Mouse (Mus musculus): ENCODE data around the gene Ly6g6d. TPM values are rescaled to one million over a fixed set of nuclear protein-coding genes. Genes with fewer than 3 reads are reported as not detected.
"Not testable (repeated sequence)": the region's sequence is repeated elsewhere in the genome, so short reads cannot be mapped to it uniquely, and the experiment has no call there.

Gene Ly6g6d
- 1.5 and 2.3 TPM in 2 replicates for polyA plus RNA-seq (2015; fragmentation: Nextera tagmentation; extraction: Ambion mirVana)

DNA sequence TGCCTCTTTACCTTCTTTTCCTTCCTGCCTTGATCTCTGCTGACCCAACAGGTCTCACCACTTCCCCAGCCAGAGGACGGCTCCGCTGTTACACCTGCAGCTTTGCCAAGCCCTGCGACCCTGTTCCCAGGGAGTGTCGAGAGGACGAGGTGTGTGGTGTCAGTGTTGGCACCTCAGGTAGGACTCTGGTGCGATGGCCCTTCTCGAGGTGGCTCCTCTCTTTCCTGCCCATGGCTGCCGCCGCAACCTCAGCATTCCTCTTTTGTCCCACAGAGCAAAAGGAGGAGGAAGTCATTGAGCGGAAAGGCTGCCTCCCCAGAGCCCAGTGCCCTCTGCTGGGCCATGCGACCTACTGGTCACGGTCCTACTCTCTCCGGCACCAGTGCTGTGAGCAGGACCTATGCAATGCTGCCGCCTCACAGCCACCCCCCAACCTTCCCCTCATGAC lies at the start of gene Ly6g6d:
Gene Ly6g6d, minus strand, starts transcription at position 280 of the 448 bp plus-strand sequence.
- Histone ChIP-seq H3K4me2 (replicated peaks) (peak within 1 kb of the TSS; percentile 34), H3K27ac (replicated peaks) (peak within 1 kb of the TSS; percentile 51), H3K9me3 (replicated peaks) (no peaks in the 10 kb centered on the region), H3K9ac (no peak within 1 kb of the TSS), H3K36me3 (no peaks in the 10 kb centered on the region), H3K27me3 (no peaks in the 10 kb centered on the region), H3K4me1 (peaks cover 25% of the 10 kb centered on the region), H3K4me3 (replicated peaks) (peak within 1 kb of the TSS; percentile 10; the same call in 1 of the 2 replicates)
- 16% methylated on average over 14 of the region's 14 CpGs for WGBS
- ATAC-seq (ENCODE audit: insufficient number of reproducible peaks, low FRiP score, low TSS enrichment, low read depth) = no peak

DNA sequence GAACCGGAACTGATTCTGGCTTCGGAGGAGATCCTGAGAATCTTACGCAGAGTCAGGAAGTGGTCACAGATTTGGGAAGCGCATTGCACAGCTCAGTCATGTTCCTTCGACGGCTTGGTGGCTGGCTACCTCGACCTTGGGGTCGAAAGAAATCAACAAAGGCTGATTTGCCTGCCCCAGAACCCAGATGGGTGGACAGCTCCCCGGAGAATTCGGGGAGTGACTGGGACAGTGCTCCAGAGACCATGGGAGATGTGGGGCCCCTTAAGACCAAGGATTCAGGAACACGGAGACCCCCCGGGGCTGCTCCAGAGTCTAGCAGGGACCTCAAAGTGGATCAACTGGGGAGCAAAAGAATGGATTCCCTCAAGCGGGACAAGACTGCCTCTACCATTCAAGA lies 49.2 kb upstream of the Ly6g6d start:
- ATAC-seq (ENCODE audit: insufficient number of reproducible peaks, low FRiP score, low TSS enrichment, low read depth) = no peak
- peaks cover 16% of the 10 kb centered on the region for H3K36me3 ChIP-seq
- peaks cover 38% of the 10 kb centered on the region for H3K4me1 ChIP-seq
- H3K27ac ChIP-seq (replicated peaks) = peak overlapping the region; percentile 89
- H3K4me3 ChIP-seq (replicated peaks) = peak overlapping the region; percentile 63
- H3K4me2 ChIP-seq (replicated peaks) = peak overlapping the region; percentile 71
- H3K27me3 ChIP-seq = no peaks in the 10 kb centered on the region
- no peaks in the 10 kb centered on the region for H3K9me3 ChIP-seq (replicated peaks)
- WGBS = 70% methylated on average over 13 of the region's 13 CpGs
- H3K9ac ChIP-seq = peak overlapping the region; percentile 73

DNA sequence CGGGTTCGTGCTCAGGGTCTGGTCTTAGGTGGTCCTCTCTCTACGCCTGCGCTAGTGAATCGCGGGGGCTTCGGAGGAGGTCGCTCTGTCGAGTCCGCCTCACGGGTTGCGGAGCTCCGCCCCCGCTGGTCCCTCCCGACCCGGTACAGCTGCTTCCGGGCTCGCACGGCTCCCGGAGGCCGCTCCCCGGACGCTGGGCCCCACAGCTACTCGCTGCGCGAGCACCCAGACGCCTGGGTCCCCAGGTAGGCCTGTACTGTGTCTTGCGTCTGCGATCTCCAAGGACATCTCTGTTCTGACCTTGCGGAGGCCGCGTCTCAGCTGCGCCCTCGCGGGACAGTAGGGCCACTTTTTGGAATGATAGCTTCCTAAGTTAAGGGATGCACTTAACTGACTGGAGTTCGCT lies 48.3 kb upstream of the Ly6g6d start, which contains the start of gene D17H6S53E:
Gene D17H6S53E, plus strand, starts transcription at position 168 of the 406 bp plus-strand sequence.
- Histone ChIP-seq H3K9ac (peak within 1 kb of the TSS; percentile 73), H3K4me1 (peaks cover 40% of the 10 kb centered on the region), H3K27ac (replicated peaks) (peak within 1 kb of the TSS; percentile 89), H3K9me3 (replicated peaks) (no peaks in the 10 kb centered on the region), H3K4me2 (replicated peaks) (peak within 1 kb of the TSS; percentile 71), H3K27me3 (no peaks in the 10 kb centered on the region), H3K4me3 (replicated peaks) (peak within 1 kb of the TSS; percentile 63), H3K36me3 (peaks cover 16% of the 10 kb centered on the region)
- under 1% methylated on average over 36 of the region's 36 CpGs for WGBS
- peak; percentile 56 for ATAC-seq (ENCODE audit: insufficient number of reproducible peaks, low FRiP score, low TSS enrichment, low read depth)

DNA sequence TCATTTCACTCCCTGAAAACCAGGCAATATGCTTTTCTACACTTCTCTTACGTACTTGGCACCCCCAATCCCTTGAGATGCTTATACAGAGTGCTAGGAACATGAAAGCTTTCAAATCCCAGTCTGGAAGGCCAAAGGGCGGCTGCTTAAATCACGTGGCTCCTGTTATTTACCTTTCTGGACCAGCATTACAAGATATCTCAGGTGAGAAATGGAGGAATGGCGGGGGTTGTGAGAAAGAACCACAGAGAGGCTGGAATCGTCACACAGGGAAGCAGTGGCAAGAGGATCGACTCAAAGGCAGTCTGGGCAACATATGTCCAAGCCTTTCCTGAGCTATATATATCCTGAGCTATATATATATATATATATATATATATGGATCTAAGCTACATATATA lies 47.7 kb upstream of the Ly6g6d start:
- peak overlapping the region; percentile 73 for H3K9ac ChIP-seq
- H3K4me1 ChIP-seq = peaks cover 41% of the 10 kb centered on the region
- H3K36me3 ChIP-seq = peaks cover 13% of the 10 kb centered on the region
- WGBS = 22% methylated on average over 6 of the region's 6 CpGs
- no peaks in the 10 kb centered on the region for H3K27me3 ChIP-seq
- H3K27ac ChIP-seq (replicated peaks) = peak overlapping the region; percentile 89
- H3K9me3 ChIP-seq (replicated peaks) = no peaks in the 10 kb centered on the region
- no peak for ATAC-seq (ENCODE audit: insufficient number of reproducible peaks, low FRiP score, low TSS enrichment, low read depth)
- peak overlapping the region; percentile 63 for H3K4me3 ChIP-seq (replicated peaks)
- peak overlapping the region; percentile 71 for H3K4me2 ChIP-seq (replicated peaks)

DNA sequence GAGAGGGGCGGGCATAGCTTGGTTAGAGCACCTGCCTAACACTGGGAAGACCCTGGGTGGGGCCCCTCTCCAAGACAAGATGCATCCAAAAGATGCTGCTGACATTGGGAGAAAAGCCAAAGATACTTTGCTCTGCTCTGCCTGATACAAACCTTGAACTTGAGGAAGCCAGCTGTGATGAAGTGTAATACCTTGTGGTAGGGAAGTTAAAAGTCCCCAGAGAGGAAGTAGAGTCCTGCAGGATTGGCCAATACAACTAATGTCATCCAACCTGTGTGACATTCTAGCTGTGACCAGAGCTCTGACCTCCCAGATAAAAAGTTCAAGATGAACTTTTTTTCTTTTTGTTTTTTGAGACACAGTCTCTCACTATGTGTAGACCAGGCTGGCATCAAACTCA lies 47.2 kb upstream of the Ly6g6d start:
- peak overlapping the region; percentile 89; the same call in 1 of the 2 replicates for H3K27ac ChIP-seq (replicated peaks)
- no peak overlapping the region for H3K4me3 ChIP-seq (replicated peaks)
- no peaks in the 10 kb centered on the region for H3K9me3 ChIP-seq (replicated peaks)
- H3K4me2 ChIP-seq (replicated peaks) = no peak overlapping the region
- H3K27me3 ChIP-seq = no peaks in the 10 kb centered on the region
- no peak overlapping the region for H3K9ac ChIP-seq
- peaks cover 8% of the 10 kb centered on the region for H3K36me3 ChIP-seq
- 82% methylated on average over 1 of the region's 1 CpGs for WGBS
- peaks cover 46% of the 10 kb centered on the region for H3K4me1 ChIP-seq
- no peak for ATAC-seq (ENCODE audit: insufficient number of reproducible peaks, low FRiP score, low TSS enrichment, low read depth)

DNA sequence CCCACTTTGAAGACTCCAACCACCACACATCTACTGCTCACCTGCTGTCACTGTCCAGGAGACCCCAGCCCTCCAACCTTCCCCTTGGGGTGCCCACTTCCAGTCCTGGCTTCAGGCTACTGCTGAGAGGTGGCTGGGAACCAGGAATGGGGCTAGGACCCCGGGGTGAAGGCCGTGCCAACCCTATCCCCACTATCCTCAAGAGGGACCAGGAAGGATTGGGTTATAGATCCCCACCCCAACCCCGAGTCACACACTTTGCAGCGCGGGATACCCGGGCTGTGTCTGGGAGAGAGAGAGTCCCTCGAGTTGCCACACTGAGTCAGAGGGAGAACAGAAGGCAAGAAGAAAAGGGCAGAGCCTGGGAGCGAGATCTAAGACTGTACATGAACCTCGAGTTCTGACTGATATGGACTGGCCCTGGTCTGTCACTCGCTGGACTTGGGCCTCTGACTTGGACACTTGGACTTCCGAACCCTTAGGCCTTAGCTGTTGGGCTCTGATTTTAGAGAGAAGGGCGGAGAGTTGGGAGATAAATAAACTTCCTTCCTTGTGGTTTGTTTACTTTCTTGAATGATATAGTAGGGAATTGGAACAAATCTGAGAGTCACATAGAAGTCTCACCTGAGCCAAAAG lies 46.5 kb upstream of the Ly6g6d start:
- H3K9me3 ChIP-seq (replicated peaks); H3K36me3 ChIP-seq; H3K27ac ChIP-seq (replicated peaks); H3K9ac ChIP-seq; H3K4me3 ChIP-seq (replicated peaks); H3K27me3 ChIP-seq; ATAC-seq (ENCODE audit: insufficient number of reproducible peaks, low FRiP score, low TSS enrichment, low read depth); H3K4me2 ChIP-seq (replicated peaks): not testable (repeated sequence)
- 93% methylated on average over 12 of the region's 12 CpGs for WGBS
- H3K4me1 ChIP-seq = peaks cover 52% of the 10 kb centered on the region

DNA sequence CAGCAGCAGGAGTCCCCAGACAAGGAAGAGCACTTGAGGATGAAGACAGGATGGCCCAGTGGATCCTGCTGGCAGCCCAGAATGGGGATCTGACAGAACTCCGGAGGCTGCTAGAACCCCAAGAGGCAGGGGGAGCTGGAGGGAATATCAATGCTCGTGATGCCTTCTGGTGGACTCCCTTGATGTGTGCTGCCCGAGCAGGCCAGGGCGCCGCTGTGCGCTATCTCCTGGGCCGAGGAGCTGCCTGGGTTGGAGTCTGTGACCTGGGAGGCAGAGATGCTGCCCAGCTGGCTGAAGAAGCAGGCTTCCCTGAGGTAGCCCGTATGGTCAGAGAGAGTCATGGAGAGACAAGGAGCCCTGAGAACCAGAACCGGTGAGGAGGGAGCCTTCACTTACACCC lies 45.4 kb upstream of the Ly6g6d start:
- not testable (repeated sequence) for ATAC-seq (ENCODE audit: insufficient number of reproducible peaks, low FRiP score, low TSS enrichment, low read depth); H3K4me3 ChIP-seq (replicated peaks); H3K9ac ChIP-seq; H3K9me3 ChIP-seq (replicated peaks); H3K27me3 ChIP-seq; H3K27ac ChIP-seq (replicated peaks); H3K4me2 ChIP-seq (replicated peaks)
- H3K36me3 ChIP-seq = peaks cover 18% of the 10 kb centered on the region
- peaks cover 49% of the 10 kb centered on the region for H3K4me1 ChIP-seq
- WGBS = 92% methylated on average over 9 of the region's 9 CpGs

DNA sequence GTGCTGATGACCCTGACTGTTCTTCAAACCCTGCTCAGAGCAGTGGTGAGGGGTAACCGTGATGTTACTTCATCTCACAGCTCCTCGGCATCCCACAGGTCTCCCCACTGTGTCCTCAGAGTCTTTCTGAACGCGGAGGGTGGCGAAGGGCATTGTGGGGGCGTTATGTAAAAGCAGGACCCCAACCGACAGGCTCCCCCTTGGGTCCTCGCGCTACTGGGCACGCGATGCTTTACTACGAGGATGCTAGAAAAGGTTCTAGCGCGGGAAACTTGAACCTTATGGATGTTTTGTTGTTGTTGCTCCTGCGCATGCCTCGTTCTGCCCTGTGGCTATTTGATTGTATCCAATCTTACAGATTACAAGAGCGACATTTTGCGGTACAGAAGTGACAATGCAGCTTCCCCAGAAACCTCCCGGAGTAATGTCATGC lies 44.0 kb upstream of the Ly6g6d start, which contains the start of gene Csnk2b:
Gene Csnk2b, minus strand, starts transcription at position 183 of the 433 bp plus-strand sequence.
- H3K4me2 ChIP-seq (replicated peaks) = peak within 1 kb of the TSS; percentile 89
- H3K36me3 ChIP-seq = peaks cover 29% of the 10 kb centered on the region
- WGBS = under 1% methylated on average over 19 of the region's 19 CpGs
- no peaks in the 10 kb centered on the region for H3K27me3 ChIP-seq
- peak within 1 kb of the TSS; percentile 95 for H3K9ac ChIP-seq
- peaks cover 37% of the 10 kb centered on the region for H3K4me1 ChIP-seq
- H3K9me3 ChIP-seq (replicated peaks) = no peaks in the 10 kb centered on the region
- peak within 1 kb of the TSS; percentile 84 for H3K27ac ChIP-seq (replicated peaks)
- H3K4me3 ChIP-seq (replicated peaks) = peak within 1 kb of the TSS; percentile 96
- ATAC-seq (ENCODE audit: insufficient number of reproducible peaks, low FRiP score, low TSS enrichment, low read depth) = no peak

DNA sequence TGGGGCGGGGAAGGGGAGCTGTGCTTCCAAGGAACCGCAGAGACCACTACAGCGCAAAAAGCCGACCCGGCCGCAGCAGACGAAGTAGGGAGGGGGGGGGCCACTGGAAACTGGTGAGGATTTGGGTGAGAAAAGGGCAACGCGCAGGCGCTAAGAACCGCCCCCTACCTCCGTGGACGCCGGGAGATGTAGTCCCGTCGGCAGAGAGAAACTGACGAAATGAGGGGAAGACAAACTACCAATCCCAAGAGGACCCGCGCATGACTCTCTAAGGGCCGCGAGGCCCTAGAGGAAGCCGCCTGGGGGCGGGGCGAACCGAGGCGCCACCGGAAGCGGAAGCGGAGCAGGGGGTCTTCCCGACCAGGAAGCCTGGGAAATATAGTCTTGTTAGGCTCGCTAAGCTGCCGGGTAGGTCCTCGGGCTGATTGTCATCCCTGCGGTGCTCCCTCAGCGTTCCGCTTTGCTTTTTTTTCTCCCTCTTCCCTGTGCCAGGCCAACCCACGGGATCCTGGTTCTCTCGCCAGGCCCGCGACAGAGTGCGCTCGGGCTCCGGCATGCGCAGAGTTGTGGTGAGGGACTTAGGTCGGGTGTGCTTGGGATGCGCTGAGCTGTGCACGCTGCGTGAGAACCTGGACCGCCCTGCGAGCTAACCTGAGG lies 43.4 kb upstream of the Ly6g6d start, which contains the start of gene Gpank1:
Gene Gpank1, plus strand, starts transcription at position 313 of the 657 bp plus-strand sequence.
- Histone ChIP-seq H3K9me3 (replicated peaks) (no peaks in the 10 kb centered on the region), H3K4me1 (peaks cover 32% of the 10 kb centered on the region), H3K27ac (replicated peaks) (peak within 1 kb of the TSS; percentile 84), H3K4me3 (replicated peaks) (peak within 1 kb of the TSS; percentile 96), H3K36me3 (peaks cover 34% of the 10 kb centered on the region), H3K27me3 (no peaks in the 10 kb centered on the region), H3K9ac (peak within 1 kb of the TSS; percentile 95), H3K4me2 (replicated peaks) (peak within 1 kb of the TSS; percentile 89)
- ATAC-seq (ENCODE audit: insufficient number of reproducible peaks, low FRiP score, low TSS enrichment, low read depth) = peak; percentile 94
- under 1% methylated on average over 50 of the region's 50 CpGs for WGBS

DNA sequence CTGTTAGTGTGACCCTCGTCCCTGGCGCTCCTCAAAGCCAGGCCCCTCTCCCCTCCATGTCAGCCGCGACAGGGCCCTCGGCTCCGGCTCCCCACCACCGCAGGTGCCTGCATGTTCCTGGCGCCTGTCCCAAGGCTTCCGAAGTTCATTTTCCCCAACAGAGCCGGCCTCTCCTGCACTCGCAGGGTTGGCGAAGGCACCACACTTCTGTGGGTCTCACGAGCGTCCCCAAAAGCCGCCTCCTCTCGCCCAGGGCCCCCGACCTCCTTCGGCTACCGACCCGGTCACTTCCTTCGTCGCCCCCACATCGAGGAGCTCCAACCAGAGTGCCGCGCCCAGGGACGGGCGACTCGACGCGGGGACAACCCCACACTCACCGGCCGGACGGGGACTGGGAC lies 42.9 kb upstream of the Ly6g6d start:
- WGBS = under 1% methylated on average over 33 of the region's 33 CpGs
- H3K36me3 ChIP-seq = peaks cover 39% of the 10 kb centered on the region
- peak overlapping the region; percentile 95 for H3K9ac ChIP-seq
- H3K4me3 ChIP-seq (replicated peaks) = peak overlapping the region; percentile 96
- H3K4me2 ChIP-seq (replicated peaks) = peak overlapping the region; percentile 89
- peak; percentile 5 for ATAC-seq (ENCODE audit: insufficient number of reproducible peaks, low FRiP score, low TSS enrichment, low read depth)
- peak overlapping the region; percentile 84 for H3K27ac ChIP-seq (replicated peaks)
- H3K27me3 ChIP-seq = no peaks in the 10 kb centered on the region
- peaks cover 31% of the 10 kb centered on the region for H3K4me1 ChIP-seq
- H3K9me3 ChIP-seq (replicated peaks) = no peaks in the 10 kb centered on the region

Data from embryonic facial prominence, embryonic 15.5 days (tissue).